Mouse (Mus musculus) hematopoietic stem cell, adult 5-6 weeks (primary cell): ENCODE data around the gene Btbd8. TPM values are rescaled to one million over a fixed set of nuclear protein-coding genes. Genes with fewer than 3 reads are reported as not detected.

Source experiments
- ATAC-seq, 2 experiments: fragments of 125-278 bp in 1 of 2; replicated peaks in 1 of 2; 2 replicates each; pipeline ENCODE4 v1.8.0; 2016 to 2017; ENCODE audit warnings: inconsistent platforms in 2 of 2, mild to moderate bottlenecking in 2 of 2, moderate number of reproducible peaks in 2 of 2, low read depth in 1 of 2, moderate TSS enrichment in 1 of 2; ENCODE audit not compliant: low FRiP score in 2 of 2, poor library complexity in 2 of 2, severe bottlenecking in 2 of 2, insufficient read depth in 1 of 2, low TSS enrichment in 1 of 2
- total RNA-seq: library from RNA; stranded (forward); fragments of 172-1452, 232-1000 nt; gene quantifications from 2 replicates; pipeline ENCODE4 v1.2.3, GENCODE M21; 2017

Gene Btbd8
- total RNA-seq = 14.2 and 20.2 TPM in 2 replicates

DNA sequence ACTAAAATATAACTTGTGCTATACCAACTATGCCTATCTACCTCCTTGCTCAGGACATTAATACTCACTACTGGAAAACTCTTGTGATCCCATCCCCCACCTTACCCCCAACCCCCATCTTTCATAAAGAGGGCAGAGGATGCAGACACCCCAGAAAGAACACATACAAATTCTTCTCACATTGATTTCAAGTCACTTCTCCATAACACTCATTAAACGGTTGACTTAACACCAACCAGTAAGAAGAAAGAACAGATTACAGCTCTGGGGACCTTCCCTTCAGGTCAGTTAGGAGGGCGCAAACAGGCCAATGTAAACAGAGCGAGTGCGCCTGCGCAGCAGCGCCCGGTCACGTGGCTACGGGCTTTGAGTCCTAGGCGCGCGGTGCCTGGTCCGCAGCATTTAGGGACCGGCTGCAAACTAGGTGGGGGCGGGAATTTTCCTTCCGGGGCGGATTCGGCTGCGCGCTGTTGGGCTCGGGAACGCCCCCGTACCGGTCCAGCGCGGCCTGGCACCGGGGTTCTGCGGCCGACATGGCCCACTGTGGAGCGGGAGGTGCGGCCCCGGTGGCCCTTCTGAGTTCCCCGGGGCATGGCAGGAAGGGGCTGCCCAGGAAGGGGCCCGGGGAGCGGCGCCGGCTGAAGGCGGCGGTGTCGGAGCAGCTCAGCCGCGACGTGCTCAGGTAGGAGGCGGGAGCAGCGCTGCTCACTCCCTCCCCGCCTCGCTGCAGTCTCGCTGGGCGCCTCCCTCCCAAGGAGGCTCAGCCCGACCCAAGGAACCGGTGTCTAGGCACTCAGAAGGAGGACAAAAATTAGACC lies at the start of gene Btbd8:
TSS of gene Btbd8 (plus strand) at position 534 of the 818 bp plus-strand sequence.
- ATAC-seq = peak; percentile 82 to 90

DNA sequence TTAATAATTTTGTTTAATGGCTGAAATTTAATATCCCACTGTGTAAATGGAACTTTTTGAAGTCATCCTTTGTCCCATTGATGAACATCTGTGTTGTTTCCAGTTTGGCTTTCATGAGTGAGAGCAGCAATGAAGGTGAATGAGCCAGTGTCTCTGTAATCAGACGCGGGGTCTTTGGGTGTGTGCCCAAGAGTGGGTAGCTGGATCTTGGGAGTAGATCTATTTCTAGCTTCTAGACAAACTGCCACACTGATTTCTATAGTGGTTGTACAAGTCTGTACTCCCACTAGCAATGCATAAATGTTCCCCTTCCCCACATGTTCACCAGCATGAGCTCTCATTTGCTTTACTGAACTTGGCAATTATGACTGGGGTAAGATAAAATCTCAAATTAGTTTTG lies 48.4 kb upstream of the Btbd8 start:
- ATAC-seq = no peak

DNA sequence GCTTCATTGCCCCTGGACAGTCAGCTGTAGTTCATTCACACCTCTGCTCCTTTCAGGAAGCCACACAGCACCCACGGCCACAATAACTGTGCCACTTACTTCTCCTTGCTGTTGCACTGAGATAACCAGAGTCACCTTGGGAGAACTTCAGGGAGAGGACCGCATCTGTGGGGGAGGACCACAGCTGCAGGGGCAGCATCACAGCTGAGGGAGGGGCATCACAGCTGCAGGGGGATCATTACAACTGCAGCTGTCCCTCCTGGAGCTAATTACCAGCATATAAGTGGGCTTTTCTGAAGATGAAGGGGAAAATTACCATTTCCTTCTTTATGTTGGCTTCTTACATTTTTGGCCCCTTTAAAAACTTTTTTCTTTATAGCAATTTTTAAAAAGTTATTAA lies 43.4 kb upstream of the Btbd8 start:
- no peak for ATAC-seq

- no peak for ATAC-seq
These were observed 35.4 kb upstream of the Btbd8 start, which contains the start of gene Ephx4 for GRCm38 (mm10) chr5:107402436-107402835. Ephx4 (plus strand) TSS chr5:107402736.

GRCm38 (mm10) chr5:107403011-107403946 lies 34.5 kb upstream of the Btbd8 start:
- ATAC-seq = peak; percentile 17 to 31; a peak in 2 of 4 replicates

DNA sequence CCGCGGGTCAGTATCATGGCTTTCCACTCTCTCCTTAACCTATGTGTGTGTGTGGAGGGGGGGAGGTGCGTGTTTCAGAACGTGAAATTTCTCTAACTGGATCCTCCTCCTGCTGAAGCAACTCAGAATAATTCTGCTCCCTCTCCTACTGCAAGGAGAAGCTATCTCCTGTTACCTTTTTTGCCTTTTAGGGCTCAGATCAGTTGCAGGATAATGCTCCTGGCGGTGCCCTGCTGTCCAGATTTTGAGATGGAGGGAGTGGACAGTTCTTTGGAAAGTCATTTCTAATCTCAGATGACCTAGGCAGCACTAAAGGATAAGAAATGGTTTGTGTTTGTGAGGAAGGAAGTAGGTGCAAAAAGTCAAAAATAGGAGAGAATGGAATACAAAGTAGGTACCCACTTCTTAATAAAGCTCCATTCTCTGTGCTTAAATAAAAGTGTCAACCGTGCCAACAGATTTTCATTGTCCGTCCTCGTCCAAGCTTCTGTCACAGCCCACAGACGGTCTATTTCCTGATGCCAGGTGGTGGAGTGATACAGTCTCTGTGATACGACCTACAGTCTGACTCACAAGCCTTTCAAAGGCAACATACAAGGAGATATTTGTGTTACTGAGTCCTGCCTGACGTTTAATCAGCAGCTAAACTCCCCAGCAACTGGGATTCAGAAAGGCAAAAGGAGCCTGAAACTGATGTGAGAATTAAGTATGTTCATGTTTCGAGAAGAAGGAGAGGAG lies 33.7 kb upstream of the Btbd8 start:
- ATAC-seq = no peak

DNA sequence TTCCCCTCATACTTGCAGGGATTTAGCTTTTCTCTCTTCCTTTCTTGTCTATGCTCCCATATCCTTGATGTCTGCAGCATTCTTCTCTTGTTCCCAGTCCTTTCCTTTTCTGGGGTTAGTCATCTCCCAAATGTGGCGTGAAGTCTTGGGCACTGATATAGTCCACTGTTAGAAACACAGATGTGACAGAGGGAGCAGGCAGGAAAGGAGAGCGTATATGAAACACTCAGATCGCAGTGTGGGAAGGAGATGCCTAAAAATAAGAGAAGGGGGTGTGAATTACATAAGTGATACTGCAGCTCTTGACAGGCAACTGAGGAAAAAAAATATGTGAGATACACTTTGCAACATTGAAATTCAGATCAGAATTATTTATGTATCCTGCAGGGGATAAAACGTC lies 32.4 kb upstream of the Btbd8 start:
- no peak for ATAC-seq

DNA sequence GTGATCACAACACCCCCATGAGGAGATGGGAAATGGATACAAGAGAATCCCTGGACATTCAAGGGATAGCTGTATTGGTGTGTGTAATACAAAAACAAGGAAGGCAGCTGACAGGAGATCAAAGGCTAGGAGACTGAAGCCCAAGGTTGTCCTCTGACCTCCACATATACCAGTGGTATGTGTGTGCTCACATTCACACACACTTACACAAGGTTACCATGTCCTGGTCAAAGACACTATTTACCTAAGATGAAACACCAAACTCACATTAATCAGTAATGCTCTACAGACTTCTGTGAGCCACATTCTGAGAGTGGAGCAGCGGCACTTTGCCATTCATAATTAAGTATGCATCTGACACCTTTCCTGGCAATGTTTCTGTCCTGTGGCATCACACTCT lies 27.5 kb upstream of the Btbd8 start:
- no peak for ATAC-seq

DNA sequence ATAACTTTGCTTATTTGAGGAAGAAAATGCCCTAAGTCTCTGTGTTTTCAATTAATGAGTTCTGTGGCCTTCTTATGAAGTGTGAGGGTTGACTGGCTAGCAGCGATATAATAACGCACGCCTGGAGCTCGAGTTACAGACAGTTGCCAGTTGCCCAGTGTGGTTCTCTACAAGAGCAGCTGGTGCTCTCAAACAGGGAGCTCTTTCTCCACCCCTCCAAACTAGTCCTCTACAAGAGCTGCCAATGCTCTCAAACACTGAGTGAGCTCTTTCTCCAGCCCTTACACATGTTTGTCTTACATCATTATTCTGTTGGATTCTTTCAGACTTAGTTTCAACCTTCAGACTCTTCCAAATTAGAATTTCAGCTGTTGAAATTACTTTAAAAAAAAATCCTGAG lies 26.5 kb upstream of the Btbd8 start:
- ATAC-seq = no peak

DNA sequence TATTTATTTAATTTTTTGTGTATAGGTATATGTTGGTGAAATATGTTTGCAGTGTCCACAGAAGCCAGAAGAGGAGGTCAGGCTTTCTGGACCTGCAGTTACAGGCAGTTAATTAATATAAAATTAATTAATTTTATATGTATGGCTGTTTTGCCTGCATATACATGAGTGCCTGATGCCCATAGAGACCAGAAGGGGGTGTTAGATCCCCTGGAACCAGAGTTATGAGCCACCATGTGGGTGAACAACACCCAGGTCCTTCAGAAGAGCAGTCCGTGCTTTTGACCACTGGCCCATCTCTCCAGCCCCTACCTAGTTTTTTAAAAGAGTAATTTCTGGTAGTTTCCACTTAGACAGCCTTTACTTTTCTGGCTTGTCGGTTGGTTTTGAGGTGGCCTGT lies 25.5 kb upstream of the Btbd8 start:
- ATAC-seq = no peak

- no peak for ATAC-seq
These were observed 22.7 kb upstream of the Btbd8 start for GRCm38 (mm10) chr5:107415098-107415497.

GRCm38 (mm10) chr5:107421676-107422075 lies 16.1 kb upstream of the Btbd8 start:
- no peak for ATAC-seq

- ATAC-seq = no peak
These were observed 6.5 kb upstream of the Btbd8 start, which contains the start of gene Lpcat2b for GRCm38 (mm10) chr5:107431249-107431648. Lpcat2b (plus strand) TSS chr5:107431549.

DNA sequence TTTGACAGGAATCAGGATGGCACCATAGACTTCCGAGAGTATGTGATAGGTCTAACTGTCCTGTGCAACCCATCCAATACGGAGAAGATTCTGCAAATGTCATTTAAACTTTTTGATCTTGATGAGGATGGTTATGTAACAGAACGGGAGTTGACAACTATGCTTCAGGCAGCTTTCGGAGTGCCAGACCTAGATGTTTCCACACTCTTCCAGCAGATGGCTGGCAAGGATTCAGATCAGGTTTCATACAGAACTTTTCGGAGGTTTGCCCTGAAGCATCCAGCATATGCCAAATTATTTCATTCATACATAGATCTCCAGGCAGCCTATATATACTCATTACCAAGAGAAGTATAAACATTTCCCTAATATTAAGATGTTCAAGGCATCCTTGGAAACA lies 3.8 kb upstream of the Btbd8 start:
- ATAC-seq = no peak

DNA sequence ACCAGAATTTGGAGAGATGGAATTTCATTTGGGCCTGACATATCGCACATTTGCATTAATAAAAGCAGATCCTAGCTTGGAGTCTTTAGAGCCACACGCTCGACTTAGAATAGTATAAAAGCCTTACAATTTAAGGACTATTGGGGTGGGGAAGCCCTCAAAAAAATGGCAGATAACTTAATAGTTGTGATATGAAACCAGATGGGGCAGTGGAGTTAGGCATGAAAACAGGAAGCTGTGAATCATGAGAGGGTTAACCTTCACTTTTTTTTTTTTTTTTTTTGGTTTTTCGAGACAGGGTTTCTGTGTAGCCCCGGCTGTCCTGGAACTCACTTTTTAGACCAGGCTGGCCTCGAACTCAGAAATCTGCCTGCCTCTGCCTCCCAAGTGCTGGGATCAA lies 1.6 kb upstream of the Btbd8 start:
- no peak for ATAC-seq

- ATAC-seq = no peak
These were observed 1.1 kb upstream of the Btbd8 start for GRCm38 (mm10) chr5:107436587-107437209.

DNA sequence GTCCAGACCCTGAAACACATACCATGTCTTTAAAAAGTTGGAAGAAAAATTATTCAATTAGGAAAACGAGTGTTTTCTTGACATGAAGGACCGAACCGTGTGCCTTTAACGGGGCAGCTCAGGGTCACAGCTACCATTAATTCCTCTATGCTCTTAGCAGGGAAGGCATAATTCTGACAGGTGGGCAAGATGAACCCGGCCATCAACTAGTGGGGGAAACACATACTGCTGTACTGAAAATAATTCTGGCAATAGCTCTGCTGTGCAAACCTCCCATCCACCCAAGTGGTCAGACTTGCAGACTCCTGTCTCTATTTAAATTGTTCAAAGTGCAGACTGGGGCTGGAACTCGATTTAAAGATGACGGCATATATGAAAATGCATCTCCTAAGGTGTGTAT lies 556 bp downstream of the Btbd8 start:
- peak; percentile 10 to 24; a peak in 1 of 4 replicates for ATAC-seq
